Mouse (Mus musculus) monocyte, adult 2 months (primary cell): ENCODE results near the gene Ugt1a9.
"Not testable (repeated sequence)": the region's sequence is repeated elsewhere in the genome, so short reads cannot be mapped to it uniquely, and the experiment has no call there.

Experiments used
- DNase-seq, 2 experiments: peaks; one replicate each; pipeline ENCODE4 v3.0.0; 2022; ENCODE audit warnings: low spot score in 2 of 2, low read depth in 1 of 2

Gene Ugt1a9

DNA sequence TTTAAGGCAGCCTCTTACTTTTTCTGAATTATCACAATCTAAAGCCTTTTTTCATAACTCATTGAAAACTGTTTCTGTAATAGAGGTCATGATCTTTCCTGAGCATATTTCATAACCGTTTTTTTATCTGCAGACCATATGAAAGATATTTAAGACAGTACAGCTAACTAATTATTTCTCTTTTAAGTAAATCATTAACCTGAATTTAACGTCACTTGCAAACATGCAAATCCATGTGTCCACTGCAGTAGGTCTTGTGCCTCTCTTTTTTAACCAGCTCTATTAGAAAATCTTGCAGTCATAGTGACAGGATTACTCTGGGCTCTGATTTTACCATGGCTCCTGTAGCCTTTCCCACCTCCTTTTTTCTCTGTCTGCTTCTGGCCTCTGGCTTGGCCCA, at the start of gene Ugt1a9:
Gene Ugt1a9, plus strand, starts transcription at position 306 of the 400 bp plus-strand sequence.
- DNase-seq: no peak

DNA sequence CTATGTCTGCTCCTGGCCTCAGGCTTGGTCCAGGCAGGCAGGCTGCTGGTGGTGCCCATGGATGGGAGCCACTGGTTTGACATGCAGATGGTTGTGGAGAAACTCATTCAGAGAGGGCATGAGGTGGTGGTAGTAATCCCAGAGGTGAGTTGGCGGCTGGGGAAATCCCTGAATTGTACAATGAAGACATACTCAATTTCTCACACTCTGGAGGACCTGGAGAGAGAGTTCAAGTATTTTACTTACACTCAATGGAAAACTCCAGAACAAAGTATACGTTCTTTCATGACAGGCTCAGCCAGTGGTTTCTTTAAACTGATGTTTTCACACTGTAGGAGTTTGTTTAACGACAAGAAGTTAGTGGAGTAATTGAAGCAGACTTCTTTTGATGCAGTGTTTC, 45.4 kb upstream of the Ugt1a9 start:
- DNase-seq: not testable (repeated sequence)

DNA sequence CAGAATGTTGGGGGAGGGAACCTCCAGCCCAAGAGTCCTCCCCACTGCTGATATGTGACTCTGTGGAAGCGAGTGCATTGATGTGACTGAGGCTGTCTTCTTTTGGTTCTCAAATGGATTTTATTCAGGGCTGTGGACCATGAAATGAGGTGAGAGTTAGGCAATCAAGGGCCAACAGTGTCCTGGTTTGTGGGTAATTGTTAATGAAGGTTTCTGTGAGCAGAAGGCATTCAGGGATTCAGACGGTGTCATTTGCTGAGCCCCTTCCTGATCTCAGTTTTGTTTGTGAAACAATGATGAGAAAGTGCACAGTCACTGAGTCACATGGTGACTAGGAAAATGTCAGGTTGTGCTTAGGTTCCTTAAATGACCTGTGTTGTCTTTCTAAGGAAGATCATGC, 27.6 kb upstream of the Ugt1a9 start:
- not testable (repeated sequence) for DNase-seq

DNA sequence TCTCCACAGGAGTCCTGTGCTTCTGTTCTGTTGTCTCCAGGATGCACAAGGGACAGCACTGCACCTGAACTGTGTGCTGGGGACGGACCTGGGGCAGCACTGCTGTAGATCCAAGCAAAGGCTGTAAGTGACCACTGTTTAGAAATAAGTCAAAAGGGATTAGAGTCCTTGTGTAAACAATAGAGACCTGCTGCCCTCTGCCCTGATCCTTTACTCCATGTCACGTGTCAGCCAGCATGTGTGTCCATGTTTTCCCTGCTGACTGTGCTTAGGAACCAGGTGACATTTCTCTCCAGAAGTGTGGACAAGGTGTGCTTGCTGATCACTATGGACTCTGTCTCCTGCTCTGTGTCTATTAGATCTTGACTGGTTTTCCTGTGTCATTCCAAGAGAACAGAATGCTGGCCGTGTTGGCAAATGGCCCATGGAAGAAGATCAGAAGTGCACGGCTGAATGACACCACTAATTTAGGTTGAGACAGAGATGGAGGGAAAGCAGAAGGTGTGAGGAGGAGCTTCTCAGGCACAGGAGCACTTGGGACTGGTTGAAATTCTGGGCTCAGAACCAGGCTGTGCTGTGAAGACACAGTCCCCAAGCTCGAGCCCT, 25.7 kb upstream of the Ugt1a9 start:
- DNase-seq: not testable (repeated sequence)

DNA sequence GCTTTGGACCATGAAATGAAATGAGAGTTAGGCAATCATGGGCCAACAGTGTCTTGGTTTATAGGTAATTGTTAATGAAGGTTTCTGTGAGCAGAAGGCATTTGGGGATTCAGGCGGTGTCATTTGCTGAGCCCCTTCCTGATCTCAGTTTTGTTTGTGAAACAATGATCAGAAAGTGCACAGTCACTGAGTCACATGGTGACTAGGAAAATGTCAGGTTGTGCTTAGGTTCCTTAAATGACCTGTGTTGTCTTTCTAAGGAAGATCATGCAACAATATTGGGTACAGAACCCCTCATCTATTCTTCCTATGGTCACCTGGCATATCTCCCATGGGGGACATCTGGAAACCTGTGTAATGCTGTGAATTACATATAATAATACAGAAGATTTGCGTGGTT, 23.2 kb upstream of the Ugt1a9 start:
- DNase-seq: not testable (repeated sequence)

DNA sequence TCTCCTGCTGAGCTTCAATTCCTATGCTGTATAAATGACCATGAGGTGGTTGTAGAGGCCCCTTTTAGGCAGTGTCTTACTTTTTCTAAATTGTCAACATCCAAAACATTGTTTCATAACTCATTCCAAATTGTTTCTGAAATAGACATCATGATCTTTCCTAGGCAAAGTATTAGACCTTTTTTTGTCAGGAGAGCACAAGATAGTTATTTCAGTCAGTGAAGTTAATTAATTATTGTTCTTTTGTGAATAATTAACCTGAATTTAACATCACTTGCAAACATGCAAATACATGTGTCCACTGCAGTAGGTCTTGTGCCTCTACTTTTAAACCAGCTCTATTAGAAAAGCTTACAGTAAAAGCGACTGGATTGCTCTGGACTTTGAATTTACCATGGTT, 15.5 kb upstream of the Ugt1a9 start, which contains the start of gene Ugt1a10:
Gene Ugt1a10, plus strand, starts transcription at position 301 of the 400 bp plus-strand sequence.
- no peak for DNase-seq

DNA sequence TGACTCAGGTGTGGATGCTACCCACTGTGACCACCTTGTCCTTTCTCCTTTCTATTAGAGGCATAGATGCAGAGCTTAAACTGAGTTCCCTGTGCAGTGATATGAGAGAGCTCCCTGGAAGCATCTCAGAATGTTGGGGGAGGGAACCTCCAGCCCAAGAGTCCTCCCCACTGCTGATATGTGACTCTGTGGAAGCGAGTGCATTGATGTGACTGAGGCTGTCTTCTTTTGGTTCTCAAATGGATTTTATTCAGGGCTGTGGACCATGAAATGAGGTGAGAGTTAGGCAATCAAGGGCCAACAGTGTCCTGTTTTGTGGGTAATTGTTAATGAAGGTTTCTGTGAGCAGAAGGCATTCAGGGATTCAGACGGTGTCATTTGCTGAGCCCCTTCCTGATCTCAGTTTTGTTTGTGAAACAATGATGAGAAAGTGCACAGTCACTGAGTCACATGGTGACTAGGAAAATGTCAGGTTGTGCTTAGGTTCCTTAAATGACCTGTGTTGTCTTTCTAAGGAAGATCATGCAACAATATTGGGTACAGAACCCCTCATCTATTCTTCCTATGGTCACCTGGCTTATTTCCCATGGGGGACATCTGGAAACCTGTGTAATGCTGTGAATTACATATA, 4.0 kb upstream of the Ugt1a9 start:
- not testable (repeated sequence) for DNase-seq

DNA sequence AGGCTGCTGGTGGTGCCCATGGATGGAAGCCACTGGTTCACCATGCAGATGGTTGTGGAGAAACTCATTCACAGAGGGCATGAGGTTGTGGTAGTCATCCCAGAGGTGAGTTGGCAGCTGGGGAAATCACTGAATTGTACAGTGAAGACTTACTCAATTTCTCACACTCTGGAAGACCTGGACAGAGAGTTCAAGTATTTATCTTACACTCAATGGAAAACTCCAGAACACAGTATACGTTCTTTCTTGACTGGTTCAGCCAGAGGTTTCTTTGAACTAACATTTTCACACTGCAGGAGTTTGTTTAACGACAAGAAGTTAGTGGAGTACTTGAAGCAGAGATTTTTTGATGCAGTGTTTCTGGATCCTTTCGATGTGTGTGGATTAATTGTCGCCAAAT, 302 bp downstream of the Ugt1a9 start:
- DNase-seq: no peak

DNA sequence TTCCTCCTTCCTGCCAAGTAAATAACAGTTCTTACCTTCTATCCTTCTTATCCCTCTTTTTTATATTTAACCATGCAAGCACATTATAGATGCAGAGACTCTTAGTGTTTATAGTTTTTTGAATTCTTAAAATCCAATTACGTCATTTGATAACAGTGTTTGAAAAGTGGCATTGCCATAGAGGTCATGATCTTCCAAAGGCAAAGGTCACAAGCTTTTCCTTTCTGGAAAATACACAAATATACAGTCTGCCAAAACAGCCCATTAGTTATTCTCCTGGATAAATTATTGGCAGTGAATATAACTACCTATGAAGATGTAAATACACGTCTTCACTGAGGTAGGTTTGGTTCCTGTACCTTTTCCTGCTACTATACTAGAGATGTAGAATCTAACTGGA, 3.9 kb downstream of the Ugt1a9 start:
- no peak for DNase-seq

DNA sequence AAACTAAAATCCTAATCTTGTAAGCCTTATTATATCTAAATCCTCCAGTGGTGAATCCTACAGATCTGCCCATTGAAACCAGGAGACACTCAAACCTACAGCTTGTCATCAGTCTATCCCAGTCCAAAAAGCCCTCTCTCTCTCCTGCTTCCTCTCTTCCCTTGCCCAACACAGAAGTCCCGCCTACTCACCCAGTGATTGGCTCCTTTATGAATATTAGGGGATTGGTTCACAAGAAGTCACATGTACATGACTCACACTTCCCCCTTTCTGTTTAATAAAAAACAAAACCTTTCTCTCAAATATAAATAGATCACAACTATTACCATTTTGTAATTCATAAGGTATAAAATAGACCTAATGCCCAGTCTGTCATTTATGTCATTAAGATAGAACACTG, 6.5 kb downstream of the Ugt1a9 start:
- DNase-seq: peak in 1 of 2 experiments; percentile 31

DNA sequence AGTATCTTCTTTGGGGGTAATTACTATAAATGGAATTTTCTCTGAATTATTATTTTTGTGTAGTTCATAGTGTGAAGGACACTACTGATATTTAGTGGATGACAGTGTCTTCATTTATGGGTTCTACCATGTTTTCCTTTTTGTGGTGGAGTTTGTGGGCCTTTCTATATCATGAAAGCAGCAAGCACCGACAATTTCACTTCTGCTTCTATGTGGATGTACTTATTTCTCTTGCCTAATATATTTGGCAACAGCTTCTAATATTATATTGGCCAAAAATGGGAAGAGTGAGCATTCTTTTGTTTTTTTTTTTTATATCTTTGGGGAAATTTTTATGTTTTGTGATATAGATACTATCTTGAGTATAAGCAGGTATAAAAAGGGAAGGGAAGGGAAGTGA, 11.1 kb downstream of the Ugt1a9 start:
- DNase-seq: no peak

DNA sequence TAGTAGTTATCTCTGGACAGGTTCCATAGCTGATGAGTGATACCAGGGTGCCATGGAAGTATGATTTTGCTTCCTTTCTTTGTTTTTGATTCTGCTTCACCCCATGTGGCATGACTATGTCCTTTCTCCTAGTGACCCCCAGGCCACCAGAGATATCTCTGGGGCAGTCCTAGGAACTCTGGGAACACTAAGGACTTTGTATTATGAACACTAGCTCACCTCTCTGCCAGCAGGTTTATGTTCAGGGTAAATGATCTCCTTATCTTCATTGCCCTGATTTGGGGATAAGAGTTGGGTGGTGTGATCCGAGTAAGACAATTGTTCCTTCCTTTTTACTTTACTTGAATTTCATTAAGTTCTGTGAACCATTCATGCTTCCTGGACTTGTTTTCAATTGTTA, 15.5 kb downstream of the Ugt1a9 start:
- no peak for DNase-seq

DNA sequence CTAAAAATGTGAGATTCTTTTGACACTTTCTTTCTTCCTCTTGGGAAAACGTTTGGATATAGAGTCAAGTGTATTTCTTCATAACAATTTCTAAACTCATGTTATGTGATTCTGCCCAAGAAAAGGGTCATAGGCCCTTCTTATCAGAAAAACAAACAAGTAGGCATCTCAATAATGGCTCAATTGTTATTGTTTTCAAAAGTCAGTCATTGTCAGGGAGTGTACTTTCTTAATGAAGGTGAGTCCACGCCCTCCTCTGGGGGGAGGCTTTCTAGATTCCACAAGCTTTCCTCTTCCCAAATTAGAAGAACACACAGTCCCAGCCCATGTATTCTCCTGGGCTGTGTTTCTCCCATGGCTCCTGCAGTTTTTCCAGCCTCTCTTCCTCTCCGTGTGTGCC, 16.9 kb downstream of the Ugt1a9 start, which contains the start of gene Ugt1a8:
Gene Ugt1a8, plus strand, starts transcription at position 301 of the 400 bp plus-strand sequence.
- no peak for DNase-seq

DNA sequence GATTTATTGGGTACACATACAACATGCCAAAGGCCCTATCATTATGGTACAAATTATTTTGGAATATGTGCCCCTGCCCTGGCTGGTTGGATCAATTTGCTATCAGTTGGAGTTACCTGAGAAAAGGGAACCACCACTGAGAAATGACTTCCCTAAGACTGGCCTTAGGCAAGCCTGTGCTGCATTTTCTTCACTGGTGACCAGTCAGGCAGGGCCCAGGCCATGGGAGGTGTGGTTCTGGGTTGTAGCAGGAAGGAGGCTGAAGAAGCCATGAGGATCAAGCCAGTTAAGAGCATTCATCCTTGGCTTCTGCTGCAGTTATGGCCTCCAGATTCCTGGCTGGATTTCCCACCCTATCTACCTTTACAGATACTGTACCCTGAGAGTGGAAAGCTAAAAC, 21.7 kb downstream of the Ugt1a9 start:
- no peak for DNase-seq

DNA sequence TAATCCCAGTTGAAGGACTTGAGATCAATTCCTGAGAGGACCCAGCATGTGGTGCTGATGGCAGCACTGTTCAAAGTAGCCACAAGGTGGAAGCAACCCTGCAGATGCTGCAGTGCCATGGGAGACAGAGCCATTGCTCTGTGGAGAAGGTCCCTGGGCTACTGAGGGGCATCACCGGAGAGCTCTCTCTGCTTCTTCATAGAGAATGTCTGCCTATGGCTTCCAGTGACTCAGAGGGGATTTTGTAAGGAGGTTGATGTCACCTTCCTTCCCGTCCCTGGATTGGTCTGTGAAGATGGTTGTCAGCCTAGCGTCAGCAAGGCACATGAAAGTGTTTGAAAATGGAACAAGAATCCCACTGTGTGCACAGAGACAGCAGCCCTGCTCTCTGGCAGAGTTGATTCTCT, 23.7 kb downstream of the Ugt1a9 start:
- peak in 1 of 2 experiments; percentile 44 for DNase-seq

DNA sequence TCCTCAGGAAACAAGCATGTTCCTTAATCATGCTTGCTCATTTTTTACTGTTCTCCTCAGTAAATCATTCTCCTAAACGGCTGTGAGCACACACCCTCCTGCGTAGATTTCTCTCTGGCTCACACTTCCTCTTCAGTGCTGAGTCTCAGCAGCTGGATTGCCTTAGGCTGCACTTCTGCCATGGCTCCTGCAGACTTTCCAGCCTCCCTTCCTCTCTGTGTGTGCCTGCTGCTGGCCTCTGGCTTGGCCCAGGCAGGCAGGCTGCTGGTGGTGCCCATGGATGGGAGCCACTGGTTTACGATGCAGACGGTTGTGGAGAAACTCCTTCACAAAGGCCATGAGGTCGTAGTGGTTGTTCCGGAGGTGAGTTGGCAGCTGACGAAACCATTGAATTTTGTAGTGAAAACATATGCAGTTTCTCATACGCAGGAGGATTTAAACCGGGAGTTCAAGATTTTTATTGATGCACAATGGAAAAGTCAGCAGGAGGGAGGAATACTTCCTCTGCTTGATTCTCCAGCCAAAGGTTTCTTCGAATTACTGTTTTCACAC, 24.4 kb downstream of the Ugt1a9 start, which contains the start of gene Ugt1a7c:
Gene Ugt1a7c, plus strand, starts transcription at position 122 of the 552 bp plus-strand sequence.
- DNase-seq: peak in 1 of 2 experiments; percentile 57

DNA sequence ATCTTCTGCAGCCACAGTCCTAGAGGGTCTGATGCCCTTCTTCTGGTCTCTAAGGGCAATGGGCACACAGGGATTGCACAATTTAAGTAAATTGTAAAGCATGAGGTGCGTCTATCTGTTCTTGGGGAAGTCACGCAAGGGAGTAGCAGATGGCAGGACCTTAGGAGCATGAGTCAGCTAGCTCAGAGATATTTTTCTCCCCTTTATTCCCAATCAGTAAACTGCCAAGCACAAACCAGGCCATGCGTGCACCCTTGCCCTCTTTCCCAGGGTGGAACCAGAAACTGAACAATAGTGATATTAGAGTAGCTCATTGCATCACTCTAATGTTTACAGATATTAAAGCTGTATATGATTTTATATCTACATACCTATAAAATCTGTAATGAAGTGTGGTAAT, 27.9 kb downstream of the Ugt1a9 start:
- DNase-seq: not testable (repeated sequence)

DNA sequence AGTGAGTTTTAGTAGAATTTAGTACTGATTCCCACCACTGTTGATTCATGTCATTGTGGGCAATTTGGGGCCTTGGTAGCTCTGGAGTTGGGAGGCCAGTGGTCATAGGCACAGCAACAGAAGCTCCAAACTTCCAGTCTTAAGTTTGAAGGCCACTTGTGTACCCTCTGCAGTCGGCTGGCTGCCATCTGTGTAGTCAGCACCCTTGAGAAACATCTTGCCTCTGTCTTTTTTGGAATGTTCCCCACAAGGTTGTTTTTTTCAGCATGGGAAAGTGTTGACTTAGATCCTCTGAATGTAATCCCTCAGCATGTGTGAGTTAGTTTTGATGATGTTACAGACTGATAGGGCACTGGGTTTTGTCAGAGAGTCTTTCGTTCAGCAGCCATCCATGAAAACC, 29.1 kb downstream of the Ugt1a9 start:
- not testable (repeated sequence) for DNase-seq

DNA sequence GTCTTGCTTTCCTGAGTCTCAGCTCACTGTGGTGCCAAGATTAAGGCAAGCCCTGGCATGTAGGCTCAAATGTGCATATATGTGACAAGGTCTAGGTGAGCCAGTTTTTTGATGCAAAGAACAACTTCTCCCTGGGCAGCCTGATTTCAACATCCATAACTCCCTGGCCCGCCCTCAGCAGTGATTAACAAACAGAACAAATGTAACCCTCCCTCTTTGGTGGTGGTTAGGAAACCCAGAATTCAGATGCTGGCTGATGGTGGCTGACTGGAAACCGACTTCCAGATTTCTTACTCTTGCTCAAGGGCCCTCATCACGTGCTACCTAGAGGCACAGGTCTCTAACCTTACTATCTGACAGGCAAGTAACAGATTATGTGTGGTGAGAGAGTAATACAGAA, 32.4 kb downstream of the Ugt1a9 start, which contains the start of gene Ugt1a6b:
Gene Ugt1a6b, plus strand, starts transcription at position 234 of the 400 bp plus-strand sequence.
- peak; percentile 51 to 60 for DNase-seq

DNA sequence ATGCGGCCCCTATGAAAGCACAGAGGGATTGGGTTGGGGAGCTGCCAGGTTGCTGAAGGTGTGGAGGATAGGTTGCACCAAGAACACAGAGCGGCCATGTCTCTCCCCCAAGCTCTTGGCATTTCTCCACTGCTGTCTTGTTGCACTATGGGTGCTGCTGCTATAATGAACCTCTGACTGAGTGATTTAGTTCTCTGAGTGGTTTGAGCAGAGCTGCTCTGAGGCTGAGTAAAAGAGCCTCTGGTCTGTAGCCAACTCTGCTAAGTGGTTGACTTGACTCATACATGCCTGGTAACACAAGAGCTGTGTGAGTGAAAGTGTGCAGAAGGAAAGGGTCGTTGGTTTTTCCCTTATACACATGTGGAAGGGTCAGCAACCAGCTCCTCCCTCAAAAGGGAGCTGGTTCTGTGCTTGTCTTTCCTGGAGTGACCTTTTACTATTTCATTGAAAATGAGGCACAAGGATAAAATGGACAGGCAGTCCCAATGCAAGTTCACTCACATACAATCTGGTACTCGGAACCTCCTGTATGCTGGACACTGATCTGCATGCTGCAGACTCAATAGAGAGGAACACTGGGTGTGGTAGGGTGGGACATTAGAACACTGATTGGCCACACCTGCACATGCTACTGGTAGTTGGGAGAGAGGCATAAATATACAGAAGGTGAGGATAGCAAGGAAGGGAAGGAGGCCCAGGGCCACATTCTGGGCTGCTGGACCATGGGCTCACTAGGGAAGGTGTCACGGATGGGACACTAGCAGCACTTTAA, 33.3 kb downstream of the Ugt1a9 start:
- not testable (repeated sequence) for DNase-seq

DNA sequence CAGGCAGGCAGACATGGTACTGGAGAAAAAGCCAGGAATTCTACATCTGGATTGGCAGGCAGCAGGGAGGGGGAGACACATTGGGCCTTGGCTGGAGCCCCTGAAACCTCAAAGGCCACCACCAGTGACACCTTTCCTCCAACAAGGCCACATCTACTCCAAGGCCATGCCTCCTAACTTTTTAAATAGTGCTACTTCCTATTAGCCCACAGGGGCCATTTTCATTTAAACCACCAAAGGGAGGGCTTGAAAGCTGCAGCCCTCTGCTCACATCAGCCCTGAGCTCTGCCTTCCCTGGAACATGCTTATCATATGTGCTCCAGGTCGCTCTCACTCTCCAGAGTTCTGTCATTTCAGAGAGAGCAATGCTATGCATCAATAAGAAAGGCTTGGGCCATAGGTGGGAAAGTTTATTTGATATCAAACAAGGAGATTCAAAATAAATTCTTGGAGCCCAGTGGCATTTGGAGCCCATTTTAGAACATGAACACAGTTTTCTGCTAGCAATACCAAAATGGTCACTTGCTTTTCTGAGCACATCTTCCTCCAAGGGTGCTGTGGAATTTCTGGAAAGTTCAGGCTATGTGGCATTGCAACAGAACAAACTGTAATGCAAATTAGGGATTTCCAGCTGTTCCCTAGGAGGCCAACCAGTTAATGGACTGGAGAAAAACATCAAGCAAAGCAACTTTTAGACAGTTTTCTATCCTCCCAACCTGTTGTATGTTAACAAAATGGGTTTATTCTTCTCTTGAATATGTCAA, 34.2 kb downstream of the Ugt1a9 start:
- DNase-seq: no peak
